Mouse (Mus musculus) CD4-positive, CD25-positive, alpha-beta regulatory T cell, adult 2 months (primary cell): Measurements from ENCODE around the gene Cyp11a1.

Source experiments
- DNase-seq: peaks from one replicate; pipeline ENCODE4 v3.0.0-alpha.2; 2012; ENCODE audit warnings: low read depth, low spot score

The Cyp11a1 gene

GRCm38 (mm10) chr9:58005753-58006461 is at the start of gene Cyp11a1:
Gene Cyp11a1, plus strand, starts transcription at chr9:58006411.
- no peak for DNase-seq

GRCm38 (mm10) chr9:57956838-57957236 is 49.4 kb upstream of the Cyp11a1 start:
- peak; percentile 61 for DNase-seq

DNA sequence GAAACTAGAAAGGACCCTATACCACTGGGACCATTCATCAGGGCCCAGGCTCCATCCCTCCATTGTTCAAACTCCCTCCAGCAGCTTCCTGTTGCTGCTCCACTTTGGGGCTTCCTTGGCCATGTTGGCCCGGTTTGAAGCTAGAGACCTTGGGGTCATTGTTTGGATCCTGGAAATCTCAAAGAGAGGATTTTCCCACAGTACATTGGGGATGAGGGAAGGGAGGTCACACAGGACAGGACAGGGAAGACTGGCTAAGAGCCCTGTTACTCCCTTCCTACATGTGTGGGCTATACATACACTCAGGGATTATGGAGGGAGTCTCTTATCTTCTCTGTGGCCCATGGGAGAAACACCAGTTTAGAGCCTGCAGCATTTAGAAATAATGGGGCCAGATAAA is 47.6 kb upstream of the Cyp11a1 start:
- DNase-seq, result no peak

DNA sequence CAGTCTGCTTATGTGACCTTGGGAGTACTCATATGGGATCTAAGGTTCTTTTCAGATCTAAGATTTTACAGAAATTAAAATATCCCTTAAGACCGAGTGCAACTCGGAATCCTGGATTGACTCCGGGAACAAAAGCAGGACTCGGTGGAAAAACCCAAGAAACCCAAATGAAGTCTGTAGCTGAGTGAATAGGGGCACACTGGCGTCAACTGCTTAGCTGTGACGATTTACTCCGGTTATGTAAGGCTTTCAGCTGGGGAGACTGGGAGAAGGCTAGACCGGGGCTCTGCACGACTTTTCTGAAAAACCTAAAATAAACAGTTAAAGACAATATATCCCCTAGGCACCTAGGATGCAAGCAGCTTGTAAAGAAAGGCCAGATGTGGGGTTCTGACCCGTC is 46.8 kb upstream of the Cyp11a1 start:
- no peak for DNase-seq

DNA sequence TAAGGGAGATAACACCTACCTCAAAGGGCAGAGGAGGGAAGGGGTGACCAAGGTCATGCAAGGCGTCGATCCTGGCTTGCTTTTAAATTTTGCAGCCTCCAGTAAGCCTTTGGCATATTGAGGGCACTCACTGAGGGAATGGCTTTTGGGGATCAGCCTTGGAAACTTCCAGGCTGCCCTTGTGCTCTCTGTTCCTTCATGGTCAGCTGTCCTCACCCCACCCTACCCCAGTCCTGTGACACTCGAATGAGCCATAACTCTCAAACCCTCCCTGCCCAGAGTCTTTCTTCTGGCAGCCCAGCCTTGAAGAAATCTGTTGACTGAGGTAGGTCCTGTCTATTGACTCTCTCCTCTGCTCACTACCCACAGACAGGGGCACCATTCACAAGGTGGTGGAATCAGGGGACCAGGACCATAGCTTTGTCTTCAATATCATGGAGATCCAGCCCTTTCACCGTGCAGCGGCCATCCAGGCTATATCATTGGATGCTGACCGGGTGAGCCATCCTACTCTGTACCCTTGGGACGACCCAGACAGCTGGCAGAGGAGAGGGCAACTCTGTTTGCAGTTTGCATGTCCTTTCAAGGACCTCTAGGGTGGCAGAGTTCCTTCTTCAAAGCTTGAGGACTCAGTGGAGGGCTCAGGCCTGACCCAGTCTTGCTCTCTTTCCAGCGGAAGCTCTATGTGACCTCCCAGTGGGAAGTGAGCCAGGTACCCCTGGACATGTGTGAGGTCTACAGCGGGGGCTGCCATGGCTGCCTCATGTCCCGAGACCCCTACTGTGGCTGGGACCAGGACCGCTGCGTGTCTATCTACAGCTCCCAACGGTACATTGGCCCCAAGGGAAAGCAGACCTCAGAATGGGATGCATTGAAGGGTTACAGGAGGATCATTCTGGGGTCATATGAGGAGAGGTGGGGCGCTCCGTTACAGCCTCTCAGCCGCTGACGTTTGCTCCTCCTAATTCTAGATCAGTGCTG is 46.0 kb upstream of the Cyp11a1 start:
- no peak for DNase-seq

DNA sequence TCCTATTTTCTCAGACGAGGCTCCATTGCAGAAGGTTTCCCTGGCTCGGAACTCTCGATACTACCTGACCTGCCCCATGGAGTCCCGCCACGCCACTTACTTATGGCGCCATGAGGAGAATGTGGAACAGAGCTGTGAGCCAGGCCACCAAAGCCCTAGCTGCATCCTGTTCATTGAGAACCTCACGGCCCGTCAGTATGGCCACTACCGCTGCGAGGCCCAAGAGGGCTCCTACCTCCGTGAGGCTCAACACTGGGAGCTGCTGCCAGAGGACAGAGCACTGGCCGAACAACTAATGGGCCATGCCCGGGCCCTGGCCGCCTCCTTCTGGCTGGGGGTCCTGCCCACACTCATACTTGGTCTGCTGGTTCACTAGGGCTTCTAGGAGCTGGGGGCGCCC is 45.0 kb upstream of the Cyp11a1 start:
- no peak for DNase-seq

DNA sequence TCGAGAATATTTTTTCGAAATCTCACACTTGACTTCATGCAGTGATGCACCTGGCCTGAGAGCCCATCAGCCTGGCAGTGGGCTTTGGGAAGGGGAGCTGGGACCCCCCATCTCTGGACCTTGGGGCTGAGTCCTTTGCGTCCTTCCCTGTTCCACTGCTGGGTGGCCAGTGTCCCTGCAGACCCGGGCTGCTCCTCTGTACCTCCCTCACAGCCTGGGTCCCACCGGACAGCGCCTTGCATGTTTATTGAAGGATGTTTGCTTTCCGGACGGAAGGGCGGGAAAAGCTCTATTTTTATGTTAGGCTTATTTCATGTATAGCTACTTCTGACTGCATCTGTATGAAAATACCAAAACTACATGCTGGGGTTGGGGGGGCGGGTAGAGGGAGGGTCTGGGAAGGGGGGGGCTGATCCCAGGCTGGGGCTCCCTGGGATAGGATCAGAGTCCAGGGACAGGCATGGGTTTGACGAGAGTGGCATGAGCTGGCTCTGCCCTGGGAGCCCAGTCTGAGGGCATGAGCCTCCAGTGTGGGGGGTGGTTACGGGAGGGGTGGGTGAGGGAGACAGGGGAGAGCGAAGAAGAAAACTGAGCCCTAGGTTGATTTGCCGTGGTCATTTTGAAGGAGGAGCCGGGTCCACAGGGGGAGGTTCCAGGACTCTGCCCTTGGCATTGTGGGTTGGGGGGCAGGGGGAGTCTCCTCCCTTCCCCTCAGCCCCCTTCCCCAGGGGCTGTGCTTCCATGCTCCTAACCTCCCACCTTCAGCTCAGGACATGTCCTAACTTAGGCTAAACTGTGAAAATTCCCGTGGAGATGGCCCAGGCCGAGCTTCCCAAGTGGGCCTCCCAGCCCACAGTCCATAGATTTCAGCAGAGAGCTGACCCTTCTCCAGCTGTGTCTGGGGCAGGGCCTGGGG is 44.1 kb upstream of the Cyp11a1 start:
- DNase-seq, result no peak

DNA sequence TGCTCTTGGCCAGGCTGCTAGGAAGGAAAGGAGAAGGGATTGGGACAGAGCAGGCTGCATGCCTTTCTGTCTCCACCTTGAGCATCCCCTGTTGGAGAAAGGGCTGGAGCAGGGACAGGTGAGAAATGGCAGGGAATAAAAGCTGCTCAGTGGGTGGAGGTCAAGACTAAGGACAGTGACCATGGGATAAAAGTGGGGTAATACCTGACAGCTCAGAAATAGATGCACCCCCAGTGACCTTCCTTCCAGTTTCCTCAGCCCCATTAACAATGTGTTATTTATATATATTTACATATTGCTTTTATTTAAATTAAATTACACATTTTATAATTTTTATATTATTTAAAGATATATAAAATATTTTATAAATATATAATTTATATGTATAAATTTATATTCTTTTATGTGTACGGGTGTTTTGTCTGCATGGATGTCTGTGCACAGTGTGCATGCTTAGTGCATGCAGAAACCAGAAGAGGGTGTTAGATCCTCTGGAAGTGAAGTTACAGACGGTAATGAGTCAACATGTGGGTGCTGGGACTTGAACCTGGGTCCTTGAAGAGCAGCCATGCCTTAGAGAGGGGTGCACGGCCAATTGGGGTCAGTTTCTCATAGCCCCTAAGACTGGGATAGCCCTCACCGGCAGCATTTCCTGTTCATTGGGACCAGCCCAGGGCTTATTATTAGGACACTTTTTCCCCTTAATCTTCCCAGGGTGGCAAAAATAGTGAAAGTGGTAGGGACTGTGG is 42.8 kb upstream of the Cyp11a1 start:
- DNase-seq, result no peak

- no peak for DNase-seq
These were observed 42.2 kb upstream of the Cyp11a1 start for GRCm38 (mm10) chr9:57963998-57964395.

GRCm38 (mm10) chr9:57964528-57965250 is 41.5 kb upstream of the Cyp11a1 start:
- DNase-seq, result no peak

- DNase-seq, result no peak
These were observed 40.7 kb upstream of the Cyp11a1 start for GRCm38 (mm10) chr9:57965281-57966185.

- no peak for DNase-seq
These were observed 38.8 kb upstream of the Cyp11a1 start for GRCm38 (mm10) chr9:57967237-57967960.

DNA sequence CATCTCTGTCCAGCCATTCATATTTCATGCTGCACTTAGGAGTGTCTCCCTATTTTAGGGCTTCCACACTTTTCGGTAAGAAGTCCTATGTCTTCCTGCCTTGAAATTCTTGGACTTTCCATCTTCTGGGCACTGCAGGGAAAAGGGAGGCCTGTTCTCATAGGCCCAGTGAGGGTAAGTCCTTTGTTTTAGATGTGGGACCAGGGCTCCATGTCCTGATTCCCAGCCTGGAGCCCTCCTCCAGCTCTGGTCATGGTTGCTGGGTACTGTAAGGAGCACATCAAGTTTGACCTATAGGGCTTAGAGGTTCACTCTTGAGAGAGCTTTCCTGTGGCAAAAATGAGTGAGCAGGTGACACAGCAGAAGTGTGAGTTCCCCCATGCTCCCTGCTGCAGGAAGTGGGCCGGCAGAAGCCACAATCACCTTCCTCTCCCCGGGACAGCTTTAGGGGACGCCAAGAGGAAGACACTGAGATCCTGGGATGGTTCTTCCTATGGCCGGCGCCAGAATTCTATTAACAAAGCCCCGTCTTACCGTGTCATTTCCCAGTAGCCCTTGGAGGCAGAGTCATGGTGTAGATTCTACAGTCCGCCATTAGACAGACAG is 37.9 kb upstream of the Cyp11a1 start:
- peak; percentile 39 for DNase-seq

DNA sequence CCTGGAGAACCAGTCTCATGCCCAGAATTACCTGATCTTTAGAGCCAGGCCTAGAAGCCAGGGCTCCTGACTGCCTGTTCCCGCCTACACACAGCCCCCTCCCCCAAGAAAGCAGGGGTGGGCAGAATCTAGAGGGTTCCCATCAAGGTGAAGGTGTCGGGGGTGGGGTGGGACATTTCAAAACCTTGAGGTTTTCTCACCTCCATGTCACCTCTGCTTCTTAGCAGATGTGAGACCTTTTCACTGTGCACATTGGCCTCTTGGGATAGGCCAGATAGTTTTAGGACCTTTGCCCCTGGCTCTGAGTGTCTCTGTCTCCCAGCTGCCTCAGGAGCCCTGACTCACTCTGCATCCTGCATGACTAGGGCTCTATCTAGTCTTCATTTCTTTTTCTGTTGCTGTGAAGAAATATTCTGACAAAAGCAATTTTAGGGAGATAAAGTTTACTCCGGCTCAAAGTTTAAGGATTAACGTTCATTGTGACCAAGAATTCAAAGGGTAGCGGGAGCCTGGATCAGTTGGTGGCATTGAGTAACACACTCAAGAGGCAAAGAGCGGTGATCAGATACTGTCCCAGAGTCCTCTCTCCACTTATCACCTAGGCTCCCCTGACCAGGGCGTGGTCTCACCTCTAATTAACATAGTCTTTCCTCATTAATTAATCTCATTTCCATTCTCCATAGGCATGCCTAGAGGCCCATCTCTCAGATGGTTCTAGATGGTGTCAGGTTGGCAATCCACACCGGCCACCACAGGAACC is 37.2 kb upstream of the Cyp11a1 start:
- DNase-seq, result peak; percentile 16

DNA sequence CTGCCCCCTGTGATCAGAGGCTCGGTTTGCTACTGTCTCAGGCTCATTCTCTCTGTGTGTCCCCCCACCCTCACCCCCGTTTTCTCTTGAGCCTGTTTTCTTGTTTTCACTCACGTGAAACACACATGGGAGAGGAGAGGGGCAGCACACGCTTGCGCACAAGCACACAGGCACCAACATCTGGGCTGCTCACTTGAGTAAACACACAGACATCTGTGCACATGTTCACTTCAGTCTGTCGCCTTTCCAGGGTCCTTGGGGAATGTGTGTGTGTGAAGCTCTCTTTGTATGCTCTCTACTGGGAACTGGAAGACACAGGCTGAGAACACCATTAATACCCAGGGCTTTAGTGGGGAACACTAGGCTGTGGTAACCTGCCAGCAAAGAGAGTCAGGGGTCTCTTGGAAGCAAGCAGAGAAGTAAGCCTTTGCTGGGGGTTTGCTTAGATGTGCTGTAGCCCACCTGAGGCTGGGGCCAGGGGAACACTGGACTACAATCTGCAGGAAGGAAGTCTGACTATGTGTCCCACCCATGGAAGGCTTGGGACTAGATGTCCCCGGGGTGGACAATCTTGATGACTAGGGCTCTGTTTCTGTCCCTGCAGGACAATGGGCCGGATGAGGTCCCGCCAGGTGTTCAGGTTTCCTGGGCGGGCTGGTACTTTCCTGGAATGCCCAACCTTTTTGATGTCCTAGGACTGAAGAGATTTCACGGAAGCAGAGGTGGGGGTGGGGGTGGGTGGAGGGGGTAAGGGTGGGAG is 36.3 kb upstream of the Cyp11a1 start:
- DNase-seq, result peak; percentile 9

GRCm38 (mm10) chr9:57971413-57971812 is 34.8 kb upstream of the Cyp11a1 start:
- DNase-seq, result no peak
